Mouse (Mus musculus): ENCODE data around the gene Gabrb3. TPM values are rescaled to one million over a fixed set of nuclear protein-coding genes. Genes with fewer than 3 reads are reported as not detected.

The Gabrb3 gene
- total RNA-seq, 2 experiments from 2014 or later: 248 to 270 TPM

Small RNA genes within 50 kb of the gene (microRNA-seq; reads per million reads assigned to microRNA genes)
- gene Mir6389: 0 reads per million in 2 experiments

Other genes starting within 250 kb of the Gabrb3 start
- 10 to 100 TPM; 33.1 to 35.2 TPM for gene Gabrg3, start 32.5 kb upstream of the Gabrb3 start, total RNA-seq (2021)
- 10 to 100 TPM; 63.8 to 80.7 TPM for gene Gabra5, start 90.4 kb downstream of the Gabrb3 start, total RNA-seq (2021)

Data from left cerebral cortex, postnatal 14 days (tissue).